Mouse (Mus musculus) layer of hippocampus, postnatal 25 days (tissue): ENCODE measurements around the gene Ces1e. TPM values are rescaled to one million over a fixed set of nuclear protein-coding genes. Genes with fewer than 3 reads are reported as not detected.
"Not testable (repeated sequence)": the region's sequence is repeated elsewhere in the genome, so short reads cannot be mapped to it uniquely, and the experiment has no call there.

Source experiments
- DNase-seq, 2 experiments: peaks; one replicate each; pipeline ENCODE4 v3.0.0; 2022; ENCODE audit warnings: mixed read lengths in 2 of 2, low spot score in 1 of 2; ENCODE audit errors: extremely low spot score in 1 of 2
- total RNA-seq, 2 experiments: library from RNA; stranded (reverse); gene quantifications; 2 replicates each; pipeline ENCODE4 v1.2.3; 2021

Ces1e gene
- not detected for total RNA-seq

DNA sequence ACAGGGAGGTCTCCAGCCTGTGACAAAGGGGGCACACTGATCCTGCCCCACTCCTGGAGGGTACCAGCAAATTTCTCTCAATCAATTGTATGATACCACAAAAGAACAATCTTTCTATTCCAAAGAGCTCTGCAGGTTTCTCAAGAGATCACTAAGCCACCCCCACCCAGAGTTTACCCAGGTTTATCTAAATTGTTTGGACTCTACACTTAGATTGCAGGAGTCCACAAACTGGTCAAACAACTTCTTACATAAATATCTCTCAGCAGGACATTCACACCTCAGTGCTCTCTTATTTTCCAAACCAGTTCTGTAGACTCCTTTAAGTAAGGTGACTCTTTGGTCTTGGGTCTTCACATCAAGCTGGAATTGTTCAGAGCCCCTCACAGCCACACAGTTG is at the start of gene Ces1e:
Ces1e (minus strand) TSS at position 174 of the 400 bp plus-strand sequence.
- no peak for DNase-seq

DNA sequence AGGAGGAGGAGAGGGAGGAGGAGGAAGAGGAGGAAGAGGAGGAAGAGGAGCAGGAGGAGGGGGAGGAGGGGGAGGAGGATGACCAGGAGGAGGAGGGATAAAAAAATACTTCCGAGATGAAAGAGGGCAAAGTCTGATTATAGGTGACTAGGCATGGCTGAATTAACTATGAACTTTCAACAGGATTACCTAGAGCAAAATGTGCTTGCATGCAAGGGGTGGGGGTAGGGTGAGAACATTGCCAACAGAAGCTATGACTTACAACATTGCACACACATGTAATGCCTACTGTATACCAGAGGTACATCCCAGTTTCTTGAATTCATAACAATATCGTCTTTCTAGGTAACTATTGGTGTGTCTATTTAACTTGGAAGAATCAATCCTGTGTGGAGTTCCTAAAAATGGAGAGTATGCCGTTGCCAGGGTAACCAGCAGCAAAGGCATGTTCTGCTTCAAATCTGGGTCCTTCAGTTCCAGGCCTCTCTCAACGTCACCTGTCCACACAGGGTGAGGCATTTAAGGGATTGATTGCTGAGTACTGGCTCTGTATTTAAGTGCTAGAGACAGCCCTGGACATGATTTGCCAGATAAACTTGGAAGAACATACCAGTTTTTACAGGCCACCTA is 48.9 kb upstream of the Ces1e start:
- no peak for DNase-seq

DNA sequence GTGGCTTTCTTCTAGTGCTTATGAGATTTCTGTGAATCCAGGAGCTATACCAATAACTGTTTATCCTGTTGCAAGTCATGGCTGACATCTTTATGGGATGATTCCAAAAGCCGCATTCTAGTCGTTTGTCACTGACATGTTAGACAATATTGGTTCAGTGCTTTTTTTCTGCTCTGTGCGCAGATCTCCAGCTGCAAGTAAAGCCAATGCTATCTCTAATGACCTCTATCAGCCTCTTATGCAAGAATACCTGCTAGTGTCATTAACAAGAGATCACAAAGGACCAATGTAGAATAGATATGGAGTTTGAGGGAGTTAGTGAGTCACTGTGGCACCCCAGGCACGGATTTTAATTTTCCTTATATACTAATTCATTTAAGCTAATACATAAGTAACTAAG is 45.2 kb upstream of the Ces1e start:
- DNase-seq = no peak

DNA sequence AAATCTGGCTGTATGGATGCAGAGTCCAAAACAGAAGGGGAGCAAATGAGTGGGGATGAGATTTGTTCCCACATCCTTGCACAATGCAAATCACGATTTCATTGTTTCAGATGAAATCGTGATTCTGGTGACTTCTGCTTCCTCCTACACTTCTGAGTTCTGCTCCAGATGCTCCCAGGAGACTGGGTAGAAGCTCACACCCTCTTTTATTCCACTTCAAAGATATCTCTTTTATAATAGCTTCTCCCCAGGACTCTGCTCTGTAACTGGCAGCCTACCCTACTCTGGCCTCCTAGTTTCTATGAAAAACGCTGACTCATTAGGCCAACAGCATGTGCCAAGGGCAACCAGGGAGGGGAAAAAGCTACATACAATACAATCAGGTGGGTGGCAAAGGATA is 43.9 kb upstream of the Ces1e start:
- no peak for DNase-seq

DNA sequence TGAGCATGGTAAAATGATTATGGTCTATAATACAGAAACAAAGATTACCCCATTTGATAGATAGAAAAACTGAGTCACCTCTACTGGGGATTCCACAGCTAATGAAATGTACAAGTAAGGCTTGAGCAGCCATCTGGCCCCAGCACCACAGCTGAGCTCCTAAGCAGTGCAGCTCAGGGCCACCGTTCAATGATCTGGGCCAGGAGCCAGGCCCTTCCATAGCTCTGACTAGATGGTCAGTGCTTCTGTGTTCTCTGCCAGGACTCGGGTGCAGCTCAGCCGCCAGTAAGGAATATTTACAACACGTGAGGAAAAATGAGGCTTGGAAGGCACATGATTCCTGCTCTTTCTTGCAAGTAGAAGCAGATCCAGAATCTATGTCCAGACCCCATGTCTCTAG is 43.3 kb upstream of the Ces1e start:
- DNase-seq = no peak

DNA sequence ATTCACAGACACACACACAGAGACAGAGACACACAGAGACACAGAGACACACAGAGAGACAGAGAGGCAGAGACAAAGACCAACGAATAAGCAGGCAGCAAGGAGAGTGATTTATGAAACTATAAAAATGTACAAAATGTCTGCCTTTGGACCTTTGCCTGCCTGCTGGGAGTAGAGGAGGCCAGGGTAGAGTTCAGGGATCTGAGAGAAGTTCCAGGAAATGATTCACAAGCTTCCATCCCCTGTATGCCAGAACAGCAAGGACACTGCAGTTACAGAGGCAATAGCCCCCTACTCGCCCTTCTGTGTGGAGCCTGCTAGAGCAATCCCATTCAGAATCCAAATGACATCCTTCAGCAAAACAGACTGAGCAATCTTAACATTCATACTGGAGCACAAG is 32.0 kb upstream of the Ces1e start:
- DNase-seq = no peak

DNA sequence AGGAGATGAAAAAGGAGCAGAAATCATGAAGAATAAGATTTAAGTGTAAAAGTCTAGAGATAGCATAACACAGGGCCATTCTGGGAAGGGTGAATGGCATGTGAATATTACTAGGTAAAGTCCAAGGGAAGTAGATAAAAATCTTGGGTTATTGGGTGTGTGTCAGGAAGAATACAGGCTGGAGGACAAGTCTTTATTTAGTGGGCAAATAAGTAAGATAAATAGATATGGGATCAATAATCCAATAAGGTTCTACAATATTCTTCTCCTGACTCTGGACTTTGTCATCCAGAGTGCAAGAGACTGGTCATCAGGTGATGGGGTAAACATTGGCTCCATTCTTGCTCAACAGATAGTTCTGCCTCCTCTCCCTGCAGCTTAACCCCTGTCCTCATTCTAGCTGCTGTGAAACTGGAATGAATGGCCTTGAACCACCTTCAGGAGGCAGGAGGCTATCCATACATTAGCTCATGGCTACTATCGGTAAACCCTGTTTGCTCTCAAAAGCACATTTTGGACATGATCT is 23.0 kb upstream of the Ces1e start:
- no peak for DNase-seq

DNA sequence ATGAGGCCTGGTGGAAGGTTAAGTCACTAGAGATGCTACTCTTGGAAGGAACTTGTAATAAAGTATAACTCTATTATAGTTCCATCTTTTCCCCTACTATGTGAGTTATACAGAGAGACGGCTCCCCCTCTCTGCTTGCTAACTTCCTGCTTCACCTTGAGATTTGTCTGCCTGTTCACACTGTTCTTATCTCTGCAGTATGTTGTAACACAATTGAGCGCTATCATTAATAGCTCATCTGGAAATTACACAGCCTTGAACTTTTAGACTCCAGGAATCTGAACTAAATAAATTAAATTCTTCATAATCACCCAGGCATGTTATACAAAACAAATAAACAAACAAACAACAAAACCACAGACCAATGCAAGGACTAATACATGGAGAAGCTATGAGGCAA is 16.6 kb upstream of the Ces1e start:
- DNase-seq = no peak

DNA sequence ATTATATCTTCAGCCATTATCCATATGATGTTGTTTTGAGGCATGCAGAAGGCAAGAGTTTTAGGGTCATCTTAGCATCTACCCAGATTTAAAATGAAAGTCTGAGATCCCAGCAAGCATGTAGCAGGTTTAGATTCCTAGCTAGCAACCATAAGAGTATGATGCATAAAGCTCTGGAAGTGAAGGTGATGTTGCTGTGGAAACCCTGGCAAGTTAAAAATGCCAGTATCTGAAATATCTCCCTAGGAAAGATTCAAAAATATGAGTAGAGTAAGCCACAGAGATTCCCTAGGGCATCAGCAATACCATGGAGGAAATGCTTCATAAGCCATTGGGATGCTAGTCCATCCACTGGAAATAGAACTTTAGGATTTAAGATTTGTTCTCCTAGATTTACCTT is 10.5 kb upstream of the Ces1e start:
- DNase-seq = no peak

DNA sequence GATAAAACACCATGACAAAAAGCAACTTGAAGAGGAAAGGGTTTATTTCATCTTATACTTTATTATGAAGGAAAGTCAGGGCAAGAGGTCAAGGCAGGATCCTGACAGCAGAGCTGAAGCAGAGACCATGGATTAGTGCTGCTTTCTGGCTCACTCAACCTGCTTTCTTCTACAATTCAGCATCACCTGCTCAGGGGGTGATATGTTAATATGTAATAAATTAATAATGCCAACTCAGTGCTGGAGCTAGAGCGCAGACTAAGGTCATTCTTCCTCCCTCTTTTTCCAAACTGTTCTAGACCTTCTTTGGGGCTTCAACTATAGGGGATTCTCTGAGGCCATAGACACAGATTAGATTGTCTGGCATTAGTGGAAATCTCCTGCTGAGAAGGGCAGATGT is 6.3 kb upstream of the Ces1e start:
- DNase-seq = no peak

DNA sequence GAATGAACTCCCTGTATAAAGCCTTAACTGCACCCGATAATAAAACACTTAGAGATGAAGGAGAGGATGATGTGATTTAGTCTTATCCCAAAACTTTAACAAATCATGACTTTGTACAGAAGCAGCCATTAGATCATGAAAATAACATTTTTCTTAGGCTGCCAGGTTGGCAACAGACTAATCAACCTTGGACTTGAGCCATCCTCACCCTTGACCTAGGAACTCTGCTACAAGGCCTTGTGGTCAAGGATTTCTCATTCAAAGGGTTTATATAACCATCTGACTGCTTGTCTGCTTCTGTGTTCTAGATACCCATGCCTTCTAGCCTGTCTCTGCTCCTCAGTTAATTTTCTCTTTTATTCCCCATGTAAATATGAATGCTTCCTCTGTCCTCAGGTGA is 5.3 kb upstream of the Ces1e start:
- DNase-seq = no peak

DNA sequence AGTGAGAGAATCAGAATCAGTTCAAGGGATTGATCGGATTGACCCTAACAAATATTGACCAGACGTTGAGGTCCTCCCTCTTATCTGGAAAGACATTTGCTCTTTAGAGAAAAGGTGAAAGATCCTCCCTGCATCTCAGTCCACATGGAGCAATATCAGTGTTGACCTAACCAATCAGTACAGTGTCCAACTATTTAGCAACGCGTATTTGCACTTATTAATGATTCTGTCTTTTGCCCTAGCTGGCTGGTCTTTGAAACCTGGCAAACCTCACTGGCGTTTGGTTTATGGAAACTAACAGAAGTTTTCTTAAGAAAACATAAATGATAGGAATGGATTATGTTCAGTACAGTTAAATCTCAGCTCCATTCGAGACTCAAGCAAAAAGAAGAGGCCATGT is 4.6 kb upstream of the Ces1e start:
- DNase-seq = no peak

DNA sequence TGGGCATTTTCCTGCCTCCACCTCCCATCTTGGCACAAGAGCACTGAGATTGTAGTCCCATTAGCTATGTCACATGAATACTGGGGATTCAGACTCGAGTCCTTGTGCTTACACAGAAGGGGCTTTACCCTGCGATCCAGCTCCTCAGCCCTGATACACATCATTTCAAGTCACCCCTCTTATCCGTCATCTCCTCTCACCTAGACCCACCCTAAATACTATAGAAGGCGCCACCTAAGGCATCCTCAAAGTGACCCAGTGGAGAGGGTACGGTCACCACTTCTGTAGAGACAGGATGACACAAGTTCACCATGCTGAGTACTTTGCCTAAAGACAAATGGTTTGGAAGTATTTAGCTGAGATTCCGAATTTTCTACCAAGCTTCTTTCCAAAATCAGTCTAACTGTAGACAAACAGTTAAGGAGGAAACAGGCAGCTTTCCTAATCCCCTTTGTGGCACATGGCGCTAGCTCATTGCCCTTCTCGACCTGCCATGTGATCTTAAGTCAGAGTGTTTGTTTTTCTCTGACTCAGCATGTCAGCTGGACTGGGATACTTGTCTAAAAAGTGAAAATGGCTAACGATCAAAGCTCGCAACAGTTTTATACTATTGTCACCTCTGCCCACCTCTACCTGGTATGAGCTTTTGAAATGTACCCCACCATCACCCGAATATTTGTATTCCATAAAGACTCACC is 597 bp downstream of the Ces1e start:
- no peak for DNase-seq

DNA sequence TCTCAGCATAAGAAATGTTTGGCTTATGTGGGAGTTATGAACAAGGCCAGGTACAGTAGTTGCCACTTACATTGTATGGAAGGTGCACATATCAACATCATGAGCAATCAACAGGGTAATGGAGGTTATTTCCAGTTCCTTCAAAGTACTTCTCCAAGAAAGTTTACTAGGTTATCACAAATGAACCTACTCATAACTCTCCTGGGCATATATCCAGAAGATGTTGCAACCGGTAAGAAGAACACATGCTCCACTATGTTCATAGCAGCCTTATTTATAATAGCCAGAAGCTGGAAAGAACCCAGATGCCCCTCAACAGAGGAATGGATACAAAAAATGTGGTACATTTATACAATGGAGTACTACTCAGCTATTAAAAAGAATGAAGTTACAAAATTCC is 2.9 kb downstream of the Ces1e start:
- not testable (repeated sequence) for DNase-seq

DNA sequence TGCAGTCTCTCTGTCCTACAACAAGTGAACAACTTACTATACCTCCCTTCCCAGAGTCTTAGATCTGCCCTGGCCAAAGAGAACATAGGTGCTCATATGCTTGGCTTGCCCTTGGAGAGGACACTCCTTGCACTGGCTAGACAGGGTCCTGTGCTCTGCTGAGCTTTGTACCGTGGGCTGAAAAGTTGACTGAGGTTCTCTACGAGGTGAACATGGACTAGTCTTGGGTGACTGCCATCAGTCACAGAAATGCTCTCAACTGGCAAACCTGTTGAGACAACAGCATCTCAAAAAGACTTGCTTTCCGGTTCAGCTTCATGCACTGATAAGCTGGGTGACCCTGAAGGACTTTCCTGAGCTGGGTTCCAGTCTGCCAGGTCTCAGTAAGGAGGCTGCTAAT is 7.5 kb downstream of the Ces1e start:
- no peak for DNase-seq

DNA sequence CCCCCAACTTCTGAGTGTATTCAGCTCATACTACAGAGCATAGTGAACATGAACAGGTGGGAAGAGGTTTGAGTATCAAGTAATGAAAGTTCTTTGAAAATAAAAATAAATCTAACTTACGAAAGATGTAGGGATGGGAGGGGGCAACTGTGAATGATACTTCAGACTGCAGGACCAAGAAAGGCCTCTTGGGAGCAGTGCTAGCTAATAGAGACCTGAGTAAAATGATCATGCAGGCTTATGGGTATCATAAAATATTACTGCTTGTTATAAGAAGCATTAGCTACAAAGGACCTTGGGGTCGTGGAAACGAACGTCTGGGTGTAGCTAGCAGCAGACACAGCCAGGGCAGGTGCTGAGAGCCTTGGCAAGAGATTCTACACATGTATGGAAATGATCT is 11.6 kb downstream of the Ces1e start:
- no peak for DNase-seq

DNA sequence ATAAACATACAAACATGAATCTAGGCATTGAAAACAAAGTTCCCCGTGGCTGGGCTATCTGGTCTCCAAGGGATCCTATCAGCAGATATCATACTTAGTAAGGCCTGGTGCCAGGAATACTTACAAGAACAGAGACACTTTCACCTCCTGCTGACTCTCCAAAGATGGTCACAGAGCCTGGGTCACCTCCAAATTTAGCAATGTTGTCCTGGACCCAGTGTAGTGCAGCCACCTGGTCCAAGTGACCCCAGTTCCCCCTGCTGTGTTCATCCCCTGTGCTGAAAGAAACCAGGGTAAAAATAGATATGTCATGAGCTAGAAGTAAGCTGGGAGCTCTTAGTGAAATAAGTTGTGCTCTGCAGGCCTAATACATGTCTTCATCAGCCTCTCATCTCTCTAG is 12.0 kb downstream of the Ces1e start:
- DNase-seq = no peak

DNA sequence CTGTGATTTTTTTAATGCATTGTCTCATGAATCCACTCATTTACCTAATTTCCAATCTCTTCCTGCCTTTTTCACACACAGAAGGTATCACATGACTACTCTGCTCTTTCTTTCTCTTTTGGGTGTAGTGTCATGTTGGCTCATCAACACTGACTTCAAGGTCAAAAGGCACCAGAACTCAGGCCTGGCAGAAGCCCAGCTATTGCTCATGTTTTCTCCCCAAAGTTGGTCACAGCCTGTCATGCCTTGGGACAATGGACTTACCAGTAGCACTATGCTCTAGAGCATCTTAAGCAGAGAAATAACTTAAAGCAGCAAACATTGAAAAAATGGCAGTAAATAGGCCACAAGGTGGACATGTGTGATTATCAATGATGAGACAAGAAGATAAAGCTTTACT is 18.3 kb downstream of the Ces1e start:
- no peak for DNase-seq

DNA sequence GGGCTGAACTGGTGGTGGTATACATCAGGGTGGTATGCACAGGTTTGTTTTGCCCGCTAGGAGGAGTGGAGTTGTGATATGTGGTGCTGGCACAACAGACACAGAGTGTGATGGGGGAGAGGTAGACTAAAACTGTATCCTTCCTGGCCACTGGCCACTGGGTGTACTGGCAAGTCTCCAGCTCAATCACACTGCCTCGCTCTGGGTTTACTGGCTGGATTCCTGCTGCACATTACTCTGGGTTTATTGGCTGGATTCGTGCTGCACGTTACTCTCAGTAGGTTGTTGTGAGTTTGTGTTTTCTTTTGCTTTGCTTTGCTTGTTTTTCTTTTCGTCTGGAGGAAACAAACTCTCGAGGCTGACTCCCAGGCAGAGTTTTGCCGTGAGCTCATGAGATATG is 30.3 kb downstream of the Ces1e start:
- DNase-seq = not testable (repeated sequence)

DNA sequence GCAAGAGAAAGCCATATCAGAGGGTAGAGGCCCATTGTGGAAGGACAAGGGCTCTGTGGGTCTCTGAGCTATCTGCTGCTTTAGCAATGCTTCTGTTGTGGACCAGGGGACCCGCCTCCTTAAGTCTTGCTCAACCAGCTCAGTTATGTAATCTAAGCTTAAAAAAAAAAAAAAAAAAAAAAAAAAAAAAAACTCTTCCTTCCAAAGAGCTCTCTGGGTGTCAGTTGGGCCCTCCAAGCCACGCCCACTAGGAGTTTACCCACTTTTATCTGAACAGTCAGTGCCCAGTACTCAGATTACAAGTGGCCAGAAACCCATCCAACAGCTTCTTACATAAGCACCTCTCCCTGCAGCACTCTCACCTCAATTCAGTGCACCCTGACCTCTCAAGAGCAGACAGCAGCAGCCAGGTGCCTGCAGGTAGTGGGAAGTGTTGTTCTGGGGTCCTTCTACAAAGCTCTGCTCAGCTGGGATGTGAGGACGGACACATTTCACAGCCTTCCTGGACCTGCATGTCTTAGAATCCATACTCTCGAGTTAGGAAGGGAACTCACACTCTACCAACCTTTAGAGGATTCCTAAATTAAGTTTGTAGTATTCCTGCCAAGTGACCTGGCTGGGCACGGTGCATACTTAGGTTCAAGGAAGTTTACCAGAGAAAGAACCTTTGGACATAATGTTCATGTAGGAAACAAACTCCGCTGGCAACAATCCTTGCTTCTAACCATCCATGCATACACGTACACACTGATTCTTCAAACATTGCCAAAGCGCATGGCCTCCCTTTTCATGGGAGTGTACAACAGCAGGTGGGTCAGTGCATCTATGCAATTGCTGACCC is 31.5 kb downstream of the Ces1e start, which contains the start of gene Ces1d:
Ces1d (minus strand) TSS at position 154 of the 841 bp plus-strand sequence.
- no peak for DNase-seq

DNA sequence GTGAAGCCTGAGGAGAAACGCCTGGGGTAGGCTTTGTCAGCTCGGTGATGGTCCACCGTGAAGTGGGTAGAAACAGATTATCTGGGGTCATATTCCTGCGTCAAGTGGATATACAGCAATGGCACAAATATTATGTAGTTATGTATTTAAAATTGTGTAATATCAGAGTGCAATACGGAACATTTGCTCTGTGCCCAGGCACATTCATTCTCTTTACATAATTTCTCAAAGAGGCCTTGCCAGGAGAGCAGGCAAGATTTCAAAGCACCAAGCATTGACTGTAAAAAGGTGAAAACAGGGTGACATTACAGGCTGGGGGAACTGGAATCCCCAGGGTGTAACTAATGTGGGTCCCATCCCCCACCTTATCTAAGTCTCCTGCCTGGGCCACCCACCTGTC is 33.0 kb downstream of the Ces1e start:
- DNase-seq = no peak
